ENCODE assay signal across 21 mouse cellular contexts in genomic region chr4:152292102-152292765, GRCm38 (mm10). TPM values are rescaled to one million over a fixed set of nuclear protein-coding genes. Genes with fewer than 3 reads are reported as not detected.
A peak's percentile ranks its signal among the peaks of the same experiment; 100 is the strongest.
DNase-seq lines count a peak whose midpoint lies in the region; ATAC-seq and TF ChIP-seq lines count a peak whose summit lies in the region.
"Had no signal": no experiment of that assay in that cellular context is flagged by ENCODE, and none has a peak within 500 bp of the region (broad histone marks: within the 10 kb centered on the region; RNA-seq: fewer than 3 reads in every experiment).

No protein-coding gene starts in this region.

- no peaks in the 10 kb centered on the region for H3K36me3 ChIP-seq in forebrain, embryonic 12.5 days (replicated peaks)
- no peaks in the 10 kb centered on the region for H3K36me3 ChIP-seq in forebrain, postnatal 0 days (ENCODE audit: insufficient read depth)
- H3K36me3 ChIP-seq: embryonic facial prominence, embryonic 12.5 days; heart, embryonic 15.5 days; liver, embryonic 13.5 days had no signal

- peaks cover 91% of the 10 kb centered on the region for H3K27me3 ChIP-seq in forebrain, embryonic 12.5 days
- H3K27me3 ChIP-seq in forebrain, postnatal 0 days (ENCODE audit: insufficient read depth, low read length), result peaks cover 64% of the 10 kb centered on the region

- no peak overlapping the region for H3K4me3 ChIP-seq in forebrain, embryonic 12.5 days (replicated peaks)
- H3K4me3 ChIP-seq in forebrain, postnatal 0 days (ENCODE audit: low read depth, low read length), result no peak overlapping the region
- H3K4me3 ChIP-seq: embryonic facial prominence, embryonic 12.5 days; heart, embryonic 15.5 days; liver, embryonic 13.5 days; megakaryocyte, embryonic 14.5 days had no signal

- no peaks in the 10 kb centered on the region for H3K9me3 ChIP-seq in forebrain, embryonic 12.5 days
- H3K9me3 ChIP-seq in forebrain, postnatal 0 days (ENCODE audit: low read length), result no peaks in the 10 kb centered on the region
- H3K9me3 ChIP-seq: heart, embryonic 15.5 days; liver, embryonic 13.5 days; megakaryocyte, embryonic 14.5 days had no signal

- no peak overlapping the region for H3K27ac ChIP-seq in forebrain, embryonic 12.5 days
- no peak overlapping the region for H3K27ac ChIP-seq in forebrain, postnatal 0 days (ENCODE audit: low read depth, low read length)
- H3K27ac ChIP-seq: embryonic facial prominence, embryonic 12.5 days; heart, embryonic 15.5 days; liver, embryonic 13.5 days had no signal

- peaks cover 67% of the 10 kb centered on the region for H3K4me1 ChIP-seq in forebrain, embryonic 12.5 days
- peaks cover 9% of the 10 kb centered on the region; the same call in 1 of the 2 replicates for H3K4me1 ChIP-seq in forebrain, postnatal 0 days (ENCODE audit: insufficient read depth)

- no peak for ATAC-seq in forebrain, embryonic 12.5 days (ENCODE audit: low FRiP score)
- no peak for ATAC-seq in forebrain, postnatal 0 days
- ATAC-seq: lung, postnatal 0 days had no signal

- DNase-seq in forebrain, postnatal 0 days, result no peak
- peak; percentile 36 for DNase-seq in 3T3-L1 (ENCODE audit: low read depth, low spot score)
- DNase-seq in brain, adult 2 months (ENCODE audit: low read depth, low spot score), result peak; percentile 56
- peak; percentile 72 for DNase-seq in mesoderm, embryonic 11.5 days (ENCODE audit: low read depth, low spot score)
- DNase-seq in right cerebral cortex, postnatal 36 days (ENCODE audit: low spot score in 2 of 2), result no peak
- DNase-seq in kidney, adult 8-10 months, result no peak
- no peak for DNase-seq in lung, postnatal 10 days
- DNase-seq: adrenal gland, postnatal 10 days; cerebellum, postnatal 10 days; liver, embryonic 13.5 days had no signal

- 3% methylated on average over 12 of the region's 12 CpGs for WGBS in forebrain, embryonic 12.5 days
- WGBS in forebrain, postnatal 0 days, result 8% methylated on average over 12 of the region's 12 CpGs

- no peak overlapping the region for H3K4me2 ChIP-seq in forebrain, embryonic 12.5 days
- H3K4me2 ChIP-seq in forebrain, postnatal 0 days (ENCODE audit: low read depth), result no peak overlapping the region
- H3K4me2 ChIP-seq: embryonic facial prominence, embryonic 12.5 days; heart, embryonic 15.5 days; liver, embryonic 13.5 days had no signal

- H3K9ac ChIP-seq in forebrain, embryonic 12.5 days, result 0 out of 2 replicates have a peak overlapping the region, but pooled peaks have one; percentile 17
- no peak overlapping the region for H3K9ac ChIP-seq in forebrain, postnatal 0 days
- H3K9ac ChIP-seq: embryonic facial prominence, embryonic 12.5 days; heart, embryonic 15.5 days; liver, embryonic 13.5 days had no signal

- no peak for TF ChIP-seq CTCF in forebrain, postnatal 0 days (IDR thresholded peaks at IDR 0.05; ENCODE audit: low read depth)

RNA-seq across cellular contexts. Expression of gene Hes3, which starts 0.8 kb away (rescaled TPM):
- 0.43 and 0.46 TPM in 2 replicates for polyA plus RNA-seq in forebrain, embryonic 12.5 days (2016; fragmentation: Nextera tagmentation; extraction: Ambion mirVana)
- total RNA-seq in forebrain, postnatal 0 days (2014; rRNA removed), result 0.57 TPM in 1 of 2 replicates, not detected in the other
- 0.13 TPM in 1 of 2 replicates, not detected in the other for polyA plus RNA-seq in forebrain, postnatal 0 days (2015; fragmentation: Nextera tagmentation; extraction: Ambion mirVana)
- total RNA-seq: adrenal gland, postnatal 10 days; left cerebral cortex, adult 18-20 months had no signal
- polyA plus RNA-seq: gonadal fat pad, adult 2 months; heart, embryonic 15.5 days; kidney, embryonic 14.5 days; large intestine, adult 2 months; limb, embryonic 11.5 days; liver, embryonic 13.5 days; lung, postnatal 0 days; urinary bladder, adult 2 months had no signal

RNA-seq across cellular contexts. Expression of gene Icmt, which starts 4.8 kb away (rescaled TPM):
- polyA plus RNA-seq in forebrain, embryonic 12.5 days (2016; fragmentation: Nextera tagmentation; extraction: Ambion mirVana), result 20.3 and 21.3 TPM in 2 replicates
- 24.4 and 28.5 TPM in 2 replicates for total RNA-seq in forebrain, postnatal 0 days (2014; rRNA removed)
- 9.8 and 12.7 TPM in 2 replicates for polyA plus RNA-seq in forebrain, postnatal 0 days (2015; fragmentation: Nextera tagmentation; extraction: Ambion mirVana)

RNA-seq across cellular contexts. Expression of gene Gpr153, which starts 18.2 kb away (rescaled TPM):
- 5.8 and 6.9 TPM in 2 replicates for polyA plus RNA-seq in forebrain, embryonic 12.5 days (2016; fragmentation: Nextera tagmentation; extraction: Ambion mirVana)
- 53.3 and 71.4 TPM in 2 replicates for total RNA-seq in forebrain, postnatal 0 days (2014; rRNA removed)
- 8.2 and 11.4 TPM in 2 replicates for polyA plus RNA-seq in forebrain, postnatal 0 days (2015; fragmentation: Nextera tagmentation; extraction: Ambion mirVana)

RNA-seq across cellular contexts. Expression of gene Rnf207, which starts 26.6 kb away (rescaled TPM):
- polyA plus RNA-seq in forebrain, embryonic 12.5 days (2016; fragmentation: Nextera tagmentation; extraction: Ambion mirVana), result 1.5 and 2.7 TPM in 2 replicates
- 2.6 and 4.4 TPM in 2 replicates for total RNA-seq in forebrain, postnatal 0 days (2014; rRNA removed)
- 2.7 and 4.2 TPM in 2 replicates for polyA plus RNA-seq in forebrain, postnatal 0 days (2015; fragmentation: Nextera tagmentation; extraction: Ambion mirVana)

RNA-seq across cellular contexts. Expression of gene Rpl22, which starts 33.3 kb away (rescaled TPM):
- 319 and 331 TPM in 2 replicates for polyA plus RNA-seq in forebrain, embryonic 12.5 days (2016; fragmentation: Nextera tagmentation; extraction: Ambion mirVana)
- total RNA-seq in forebrain, postnatal 0 days (2014; rRNA removed), result 313 and 387 TPM in 2 replicates
- 176 and 212 TPM in 2 replicates for polyA plus RNA-seq in forebrain, postnatal 0 days (2015; fragmentation: Nextera tagmentation; extraction: Ambion mirVana)

Comparison
In these comparisons a context has a peak if more than half of its experiments do, and no peak if none do; other contexts are left out.
1. DNase-seq: peak in 3T3-L1 (single experiment), brain, adult 2 months (single experiment) and mesoderm, embryonic 11.5 days (single experiment); none in forebrain, postnatal 0 days (single experiment), right cerebral cortex, postnatal 36 days (0 of 2), kidney, adult 8-10 months (0 of 2) and lung, postnatal 10 days (single experiment).